Comparison of ENCODE assay signal across 8 mouse cellular contexts in genomic region chr9:13587085-13587933, GRCm38 (mm10).
DNase-seq lines count a peak whose midpoint lies in the region; ATAC-seq and TF ChIP-seq lines count a peak whose summit lies in the region.

No protein-coding gene starts in this region.

- intact Hi-C loops in gastrocnemius, adult 2 months (cut with DNase I) = no loop called here

- no peak for DNase-seq in gastrocnemius, adult 2 months
- DNase-seq in gastrocnemius, postnatal 10 days = no peak
- peak; percentile 20 for DNase-seq in G1E (ENCODE audit: low spot score)
- DNase-seq in limb, embryonic 10.5 days (ENCODE audit: low spot score) = no peak
- no peak for DNase-seq in embryo, embryonic 10 days (ENCODE audit: low spot score)
- DNase-seq in cerebellum, adult 11 months = no peak

- TF ChIP-seq CTCF in gastrocnemius, adult 2 months (IDR thresholded peaks at IDR 0.05) = no peak
- no peak for TF ChIP-seq CTCF in G1E (IDR thresholded peaks at IDR 0.05; ENCODE audit: low read depth, low read length)

- H3K27ac ChIP-seq in gastrocnemius, adult 2 months = peak overlapping the region; percentile 67
- H3K27ac ChIP-seq in heart, embryonic 13.5 days (replicated peaks) = peak overlapping the region; percentile 58
- H3K27ac ChIP-seq in limb, embryonic 10.5 days = 0 out of 2 replicates have a peak overlapping the region, but pooled peaks have one; percentile 22
- H3K27ac ChIP-seq in neural tube, embryonic 15.5 days (replicated peaks) = peak overlapping the region; percentile 35

- H3K4me2 ChIP-seq in heart, embryonic 13.5 days = 0 out of 2 replicates have a peak overlapping the region, but pooled peaks have one; percentile 8
- H3K4me2 ChIP-seq in neural tube, embryonic 15.5 days = no peak overlapping the region

- H3K4me1 ChIP-seq in G1E (ENCODE audit: insufficient read depth, low read depth, low read length) = peaks cover 22% of the 10 kb centered on the region
- H3K4me1 ChIP-seq in heart, embryonic 13.5 days = peaks cover 48% of the 10 kb centered on the region
- H3K4me1 ChIP-seq in limb, embryonic 10.5 days = peaks cover 42% of the 10 kb centered on the region
- peaks cover 20% of the 10 kb centered on the region for H3K4me1 ChIP-seq in neural tube, embryonic 15.5 days

- peaks cover 1% of the 10 kb centered on the region; the same call in 1 of the 2 replicates for H3K27me3 ChIP-seq in G1E (ENCODE audit: insufficient read depth, low read length)
- no peaks in the 10 kb centered on the region for H3K27me3 ChIP-seq in heart, embryonic 13.5 days (replicated peaks)
- no peaks in the 10 kb centered on the region for H3K27me3 ChIP-seq in limb, embryonic 10.5 days (ENCODE audit: low read depth, poor library complexity, severe bottlenecking)
- no peaks in the 10 kb centered on the region for H3K27me3 ChIP-seq in neural tube, embryonic 15.5 days (replicated peaks)

- H3K9ac ChIP-seq in heart, embryonic 13.5 days = no peak overlapping the region
- H3K9ac ChIP-seq in neural tube, embryonic 15.5 days (replicated peaks) = no peak overlapping the region

- ATAC-seq in G1E (ENCODE audit: extremely low read depth, insufficient number of reproducible peaks, low FRiP score, poor library complexity, severe bottlenecking) = peak; percentile 63
- ATAC-seq in heart, embryonic 13.5 days (ENCODE audit: extremely low read depth, insufficient number of reproducible peaks, low FRiP score, low TSS enrichment) = no peak
- peak; percentile 49; the same call in 1 of the 2 replicates for ATAC-seq in neural tube, embryonic 15.5 days (ENCODE audit: low FRiP score)

- WGBS in heart, embryonic 13.5 days = 54% methylated on average over 9 of the region's 9 CpGs
- WGBS in limb, embryonic 10.5 days = 70% methylated on average over 9 of the region's 9 CpGs
- WGBS in neural tube, embryonic 15.5 days = 44% methylated on average over 9 of the region's 9 CpGs

- no peaks in the 10 kb centered on the region for H3K9me3 ChIP-seq in G1E (replicated peaks)
- H3K9me3 ChIP-seq in heart, embryonic 13.5 days = no peaks in the 10 kb centered on the region
- H3K9me3 ChIP-seq in limb, embryonic 10.5 days (replicated peaks) = no peaks in the 10 kb centered on the region
- no peaks in the 10 kb centered on the region for H3K9me3 ChIP-seq in neural tube, embryonic 15.5 days (replicated peaks)

- H3K4me3 ChIP-seq in gastrocnemius, adult 2 months = no peak overlapping the region
- H3K4me3 ChIP-seq in G1E (ENCODE audit: low read depth, low read length) = no peak overlapping the region
- H3K4me3 ChIP-seq in heart, embryonic 13.5 days = no peak overlapping the region
- H3K4me3 ChIP-seq in limb, embryonic 10.5 days = no peak overlapping the region
- H3K4me3 ChIP-seq in neural tube, embryonic 15.5 days (replicated peaks) = no peak overlapping the region

- no peaks in the 10 kb centered on the region for H3K36me3 ChIP-seq in G1E (replicated peaks)
- no peaks in the 10 kb centered on the region for H3K36me3 ChIP-seq in heart, embryonic 13.5 days
- H3K36me3 ChIP-seq in limb, embryonic 10.5 days = no peaks in the 10 kb centered on the region
- no peaks in the 10 kb centered on the region for H3K36me3 ChIP-seq in neural tube, embryonic 15.5 days
